Mouse (Mus musculus): ENCODE data around the gene Ralgapa2. TPM values are rescaled to one million over a fixed set of nuclear protein-coding genes. Genes with fewer than 3 reads are reported as not detected.

Ralgapa2 gene
- polyA plus RNA-seq, 1 experiment from 2014 or later, result 14.6 TPM

DNA sequence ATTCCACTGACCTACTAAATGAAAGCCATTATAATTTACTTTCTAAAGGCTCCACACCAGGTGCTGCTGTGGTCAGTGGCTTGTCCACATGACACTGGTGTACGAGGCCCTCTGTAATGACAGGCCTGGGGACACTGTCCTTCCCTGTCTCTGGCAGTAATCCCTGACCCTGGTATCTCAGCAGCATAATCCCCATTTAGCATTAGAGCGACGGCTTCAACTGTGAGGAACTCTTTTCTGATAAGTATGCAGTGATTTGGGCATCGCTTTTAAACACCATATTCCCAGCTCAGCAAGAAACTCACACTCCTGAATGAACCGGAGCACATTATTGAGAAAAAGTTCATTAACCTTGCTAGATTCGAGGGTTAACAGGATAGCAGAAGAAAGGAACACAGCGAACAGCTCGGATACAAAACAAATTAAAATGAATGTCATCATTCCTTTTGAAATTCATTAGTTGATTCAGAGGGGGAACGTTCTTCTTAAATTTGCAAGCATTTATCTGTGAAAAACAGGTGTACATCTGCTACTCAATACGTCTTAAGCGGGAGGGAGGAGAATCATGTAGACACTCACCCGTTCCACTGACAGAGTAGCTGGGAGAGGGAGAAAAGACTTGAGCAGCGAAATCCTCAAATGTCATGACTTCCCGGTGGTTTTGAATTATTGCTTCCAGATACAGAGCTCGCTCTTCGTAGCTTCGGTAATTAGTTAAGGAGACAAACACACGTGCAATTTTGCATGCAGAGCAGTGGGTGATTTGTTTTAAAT is 252.2 kb downstream of the Ralgapa2 start:
- no peaks in the 10 kb centered on the region for H3K27me3 ChIP-seq (ENCODE audit: control insufficient read depth, insufficient read depth, low read length)
- 15% methylated on average over 18 of the region's 18 CpGs for WGBS
- H3K4me3 ChIP-seq (replicated peaks; ENCODE audit: low read depth, low read length), result no peak overlapping the region
- peaks cover 65% of the 10 kb centered on the region for H3K4me1 ChIP-seq (ENCODE audit: control insufficient read depth, insufficient read depth, low read length)
- peak overlapping the region; percentile 24 for H3K4me2 ChIP-seq (ENCODE audit: low read length)
- no peaks in the 10 kb centered on the region for H3K36me3 ChIP-seq (ENCODE audit: control insufficient read depth, insufficient read depth, low read length)
- DNase-seq (peak; percentile 62), ATAC-seq (ENCODE audit: low FRiP score, low TSS enrichment) (no peak)
- peak overlapping the region; percentile 82 for H3K27ac ChIP-seq (replicated peaks; ENCODE audit: low read depth, low read length)
- no peak overlapping the region; the same call in 1 of the 2 replicates for H3K9ac ChIP-seq (replicated peaks; ENCODE audit: low read length)
- no peaks in the 10 kb centered on the region for H3K9me3 ChIP-seq (ENCODE audit: control insufficient read depth, low read length)

GRCm38 (mm10) chr2:146258736-146259469 is 253.2 kb downstream of the Ralgapa2 start:
- ATAC-seq (ENCODE audit: low FRiP score, low TSS enrichment) (peak; percentile 51; the same call in 1 of the 2 replicates), DNase-seq (peak; percentile 84)
- Histone ChIP-seq H3K36me3 (ENCODE audit: control insufficient read depth, insufficient read depth, low read length) (no peaks in the 10 kb centered on the region), H3K9me3 (ENCODE audit: control insufficient read depth, low read length) (no peaks in the 10 kb centered on the region), H3K9ac (replicated peaks; ENCODE audit: low read length) (no peak overlapping the region; the same call in 1 of the 2 replicates), H3K4me3 (replicated peaks; ENCODE audit: low read depth, low read length) (no peak overlapping the region), H3K27me3 (ENCODE audit: control insufficient read depth, insufficient read depth, low read length) (no peaks in the 10 kb centered on the region), H3K4me1 (ENCODE audit: control insufficient read depth, insufficient read depth, low read length) (peaks cover 65% of the 10 kb centered on the region), H3K4me2 (ENCODE audit: low read length) (peak overlapping the region; percentile 23), H3K27ac (replicated peaks; ENCODE audit: low read depth, low read length) (peak overlapping the region; percentile 81)
- WGBS, result 7% methylated on average over 10 of the region's 10 CpGs

GRCm38 (mm10) chr2:146257609-146258008 is 254.5 kb downstream of the Ralgapa2 start:
- H3K4me1 ChIP-seq (ENCODE audit: control insufficient read depth, insufficient read depth, low read length), result peaks cover 61% of the 10 kb centered on the region
- H3K27me3 ChIP-seq (ENCODE audit: control insufficient read depth, insufficient read depth, low read length), result no peaks in the 10 kb centered on the region
- no peak for DNase-seq
- H3K9ac ChIP-seq (replicated peaks; ENCODE audit: low read length), result no peak overlapping the region
- peak overlapping the region; percentile 39; the same call in 1 of the 2 replicates for H3K27ac ChIP-seq (replicated peaks; ENCODE audit: low read depth, low read length)
- 66% methylated on average over 3 of the region's 3 CpGs for WGBS
- no peaks in the 10 kb centered on the region for H3K36me3 ChIP-seq (ENCODE audit: control insufficient read depth, insufficient read depth, low read length)
- H3K4me3 ChIP-seq (replicated peaks; ENCODE audit: low read depth, low read length), result no peak overlapping the region
- no peak overlapping the region for H3K4me2 ChIP-seq (ENCODE audit: low read length)
- no peaks in the 10 kb centered on the region for H3K9me3 ChIP-seq (ENCODE audit: control insufficient read depth, low read length)
- ATAC-seq (ENCODE audit: low FRiP score, low TSS enrichment), result no peak

DNA sequence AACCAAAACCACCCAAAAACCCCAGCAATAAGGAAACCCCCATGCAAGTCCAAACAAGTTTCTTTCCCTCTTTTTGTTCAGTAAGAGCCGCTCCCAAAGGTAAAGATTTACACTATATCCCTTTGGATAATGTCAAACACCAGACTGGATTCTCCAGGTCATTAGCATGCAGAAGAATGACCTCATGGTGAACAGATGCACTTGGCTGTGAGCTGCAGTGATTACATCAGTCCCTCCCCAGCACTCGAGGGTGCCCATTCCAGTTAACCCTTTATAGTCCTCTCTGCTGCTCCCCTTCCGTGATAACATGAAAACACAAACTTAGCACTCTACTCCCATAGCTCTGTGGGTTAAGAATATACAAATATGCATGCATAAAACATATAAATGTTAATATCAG is 255.1 kb downstream of the Ralgapa2 start:
- Histone ChIP-seq H3K4me2 (ENCODE audit: low read length) (no peak overlapping the region), H3K27me3 (ENCODE audit: control insufficient read depth, insufficient read depth, low read length) (no peaks in the 10 kb centered on the region), H3K9me3 (ENCODE audit: control insufficient read depth, low read length) (no peaks in the 10 kb centered on the region), H3K27ac (replicated peaks; ENCODE audit: low read depth, low read length) (peak overlapping the region; percentile 6; the same call in 1 of the 2 replicates), H3K9ac (replicated peaks; ENCODE audit: low read length) (no peak overlapping the region), H3K36me3 (ENCODE audit: control insufficient read depth, insufficient read depth, low read length) (no peaks in the 10 kb centered on the region), H3K4me3 (replicated peaks; ENCODE audit: low read depth, low read length) (no peak overlapping the region), H3K4me1 (ENCODE audit: control insufficient read depth, insufficient read depth, low read length) (peaks cover 56% of the 10 kb centered on the region)
- WGBS, result 26% methylated on average over 3 of the region's 3 CpGs
- ATAC-seq (ENCODE audit: low FRiP score, low TSS enrichment) (0 out of 2 replicates have a peak, but pooled peaks have one; percentile 32), DNase-seq (peak; percentile 54)

- Histone ChIP-seq H3K9ac (replicated peaks; ENCODE audit: low read length) (no peak overlapping the region), H3K27me3 (ENCODE audit: control insufficient read depth, insufficient read depth, low read length) (no peaks in the 10 kb centered on the region), H3K4me3 (replicated peaks; ENCODE audit: low read depth, low read length) (no peak overlapping the region), H3K4me2 (ENCODE audit: low read length) (no peak overlapping the region), H3K9me3 (ENCODE audit: control insufficient read depth, low read length) (no peaks in the 10 kb centered on the region), H3K4me1 (ENCODE audit: control insufficient read depth, insufficient read depth, low read length) (peaks cover 49% of the 10 kb centered on the region), H3K36me3 (ENCODE audit: control insufficient read depth, insufficient read depth, low read length) (no peaks in the 10 kb centered on the region), H3K27ac (replicated peaks; ENCODE audit: low read depth, low read length) (peak overlapping the region; percentile 56; the same call in 1 of the 2 replicates)
- ATAC-seq (ENCODE audit: low FRiP score, low TSS enrichment) (no peak), DNase-seq (peak; percentile 76)
- 56% methylated on average over 3 of the region's 3 CpGs for WGBS
Observed at GRCm38 (mm10) chr2:146256321-146256875, 255.7 kb downstream of the Ralgapa2 start.

- Histone ChIP-seq H3K4me1 (ENCODE audit: control insufficient read depth, insufficient read depth, low read length) (peaks cover 42% of the 10 kb centered on the region), H3K9me3 (ENCODE audit: control insufficient read depth, low read length) (no peaks in the 10 kb centered on the region), H3K9ac (replicated peaks; ENCODE audit: low read length) (no peak overlapping the region), H3K36me3 (ENCODE audit: control insufficient read depth, insufficient read depth, low read length) (no peaks in the 10 kb centered on the region), H3K4me2 (ENCODE audit: low read length) (no peak overlapping the region), H3K27me3 (ENCODE audit: control insufficient read depth, insufficient read depth, low read length) (no peaks in the 10 kb centered on the region), H3K27ac (replicated peaks; ENCODE audit: low read depth, low read length) (no peak overlapping the region), H3K4me3 (replicated peaks; ENCODE audit: low read depth, low read length) (no peak overlapping the region)
- no peak for ATAC-seq (ENCODE audit: low FRiP score, low TSS enrichment)
- DNase-seq, result no peak
Observed at GRCm38 (mm10) chr2:146255636-146256035, 256.5 kb downstream of the Ralgapa2 start.

- DNase-seq (no peak), ATAC-seq (ENCODE audit: low FRiP score, low TSS enrichment) (no peak)
- H3K36me3 ChIP-seq (ENCODE audit: control insufficient read depth, insufficient read depth, low read length), result no peaks in the 10 kb centered on the region
- no peak overlapping the region for H3K4me3 ChIP-seq (replicated peaks; ENCODE audit: low read depth, low read length)
- no peak overlapping the region for H3K4me2 ChIP-seq (ENCODE audit: low read length)
- WGBS, result 95% methylated on average over 1 of the region's 1 CpGs
- no peak overlapping the region for H3K9ac ChIP-seq (replicated peaks; ENCODE audit: low read length)
- no peak overlapping the region for H3K27ac ChIP-seq (replicated peaks; ENCODE audit: low read depth, low read length)
- H3K27me3 ChIP-seq (ENCODE audit: control insufficient read depth, insufficient read depth, low read length), result no peaks in the 10 kb centered on the region
- H3K9me3 ChIP-seq (ENCODE audit: control insufficient read depth, low read length), result no peaks in the 10 kb centered on the region
- peaks cover 38% of the 10 kb centered on the region for H3K4me1 ChIP-seq (ENCODE audit: control insufficient read depth, insufficient read depth, low read length)
Observed at GRCm38 (mm10) chr2:146254387-146254786, 257.8 kb downstream of the Ralgapa2 start.

GRCm38 (mm10) chr2:146250236-146250904 is 261.8 kb downstream of the Ralgapa2 start:
- no peak overlapping the region for H3K4me2 ChIP-seq (ENCODE audit: low read length)
- 64% methylated on average over 6 of the region's 6 CpGs for WGBS
- H3K27me3 ChIP-seq (ENCODE audit: control insufficient read depth, insufficient read depth, low read length), result no peaks in the 10 kb centered on the region
- DNase-seq (no peak), ATAC-seq (ENCODE audit: low FRiP score, low TSS enrichment) (no peak)
- no peak overlapping the region for H3K4me3 ChIP-seq (replicated peaks; ENCODE audit: low read depth, low read length)
- no peaks in the 10 kb centered on the region for H3K36me3 ChIP-seq (ENCODE audit: control insufficient read depth, insufficient read depth, low read length)
- H3K9me3 ChIP-seq (ENCODE audit: control insufficient read depth, low read length), result no peaks in the 10 kb centered on the region
- H3K27ac ChIP-seq (replicated peaks; ENCODE audit: low read depth, low read length), result 0 out of 2 replicates have a peak overlapping the region, but pooled peaks have one; percentile 37
- peaks cover 18% of the 10 kb centered on the region; the same call in 1 of the 2 replicates for H3K4me1 ChIP-seq (ENCODE audit: control insufficient read depth, insufficient read depth, low read length)
- H3K9ac ChIP-seq (replicated peaks; ENCODE audit: low read length), result no peak overlapping the region

All from midbrain, embryonic 14.5 days (tissue).